Mouse (Mus musculus): ENCODE data around the gene Tmem141.

The Tmem141 gene

DNA sequence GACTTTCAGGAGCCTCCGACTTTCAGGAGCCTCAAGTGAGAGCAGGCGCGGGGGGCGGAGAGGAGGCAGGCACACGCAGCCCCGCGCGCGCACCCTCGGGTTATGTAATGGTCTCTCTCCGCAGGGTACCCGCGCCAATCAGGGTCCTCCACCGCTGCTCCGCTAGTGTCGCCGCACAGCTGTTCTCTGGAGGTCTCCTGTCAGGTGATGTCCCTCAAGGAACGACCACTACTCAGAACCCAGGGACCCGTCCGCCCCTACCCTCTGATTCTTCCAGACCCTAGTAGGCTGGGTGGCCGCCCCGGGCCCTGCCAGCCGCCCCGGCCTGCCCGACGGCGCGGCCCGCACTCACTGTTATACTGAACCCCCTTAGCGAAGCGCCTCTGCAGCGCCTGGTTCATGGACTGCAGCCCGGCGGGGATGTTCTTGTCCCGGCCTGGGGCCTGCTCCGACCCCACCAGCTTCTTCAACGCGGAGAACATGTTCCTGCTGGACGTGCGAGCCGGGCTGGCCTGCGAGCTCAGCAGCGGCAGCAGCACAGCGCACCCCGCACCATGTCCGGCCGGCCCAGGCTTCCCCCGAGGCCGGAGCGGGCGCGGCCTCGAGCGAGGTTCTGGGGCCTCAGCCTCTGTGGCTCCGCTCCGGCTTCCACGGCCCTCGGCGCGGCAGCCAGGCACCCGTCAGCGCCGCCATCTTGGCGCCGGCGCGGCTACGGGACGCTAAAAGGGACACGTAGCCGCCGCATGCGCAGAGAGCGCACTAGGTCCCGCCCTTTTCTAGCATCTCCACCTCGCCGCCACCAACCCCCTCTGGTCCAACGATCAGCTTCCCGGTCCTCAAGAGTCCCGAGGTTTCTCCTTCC, 13.8 kb downstream of the Tmem141 start, which contains the start of gene Rabl6:
TSS of gene Rabl6 (minus strand) at position 761 of the 862 bp plus-strand sequence.
- DNase-seq (ENCODE audit: low spot score in 2 of 2), result peak; percentile 80 to 84

GRCm38 (mm10) chr2:25602526-25602925, 19.3 kb downstream of the Tmem141 start:
- no peak for DNase-seq (ENCODE audit: low spot score in 2 of 2)

DNA sequence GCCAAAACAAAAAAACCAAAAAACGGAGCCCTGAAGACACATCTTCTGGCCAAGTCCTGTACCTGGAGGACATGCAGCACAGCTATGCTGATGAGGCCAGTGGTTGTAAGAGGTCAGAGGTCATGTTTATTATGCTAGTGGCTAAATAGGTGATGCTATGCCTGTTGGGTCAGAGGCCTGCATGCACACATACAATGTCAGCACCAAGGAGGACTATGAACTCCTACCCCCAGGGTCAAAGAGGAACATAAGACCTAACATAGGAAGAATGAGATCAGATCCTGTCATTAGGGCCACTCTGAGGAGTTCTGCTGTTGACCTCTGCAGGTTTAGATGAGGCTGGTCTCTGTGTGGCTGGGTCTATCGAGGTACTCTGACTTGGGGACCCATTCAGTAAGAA, 21.8 kb downstream of the Tmem141 start:
- no peak for DNase-seq (ENCODE audit: low spot score in 2 of 2)

DNA sequence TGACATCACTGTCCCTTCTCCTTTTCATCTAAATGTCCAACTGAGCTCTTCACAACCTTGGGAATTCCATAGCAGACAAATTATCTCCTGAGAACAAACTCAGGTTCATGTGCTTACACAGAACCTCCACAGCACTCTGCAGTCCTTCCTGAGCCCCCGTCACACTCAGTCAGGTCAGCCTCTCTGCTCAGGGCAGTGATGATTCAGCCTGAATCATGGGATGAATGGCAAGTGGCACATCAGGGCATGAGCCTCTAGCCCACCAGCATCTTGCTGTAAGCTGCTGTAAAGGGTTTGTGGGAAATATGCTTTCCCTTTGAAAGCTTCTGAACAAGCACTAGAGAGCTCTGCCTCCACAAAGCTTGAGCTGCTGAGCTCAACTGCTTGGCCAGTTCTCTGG, 23.1 kb downstream of the Tmem141 start:
- no peak for DNase-seq (ENCODE audit: low spot score in 2 of 2)

- DNase-seq (ENCODE audit: low spot score in 2 of 2), result no peak
Measured at GRCm38 (mm10) chr2:25596765-25597510, 24.9 kb downstream of the Tmem141 start.

DNA sequence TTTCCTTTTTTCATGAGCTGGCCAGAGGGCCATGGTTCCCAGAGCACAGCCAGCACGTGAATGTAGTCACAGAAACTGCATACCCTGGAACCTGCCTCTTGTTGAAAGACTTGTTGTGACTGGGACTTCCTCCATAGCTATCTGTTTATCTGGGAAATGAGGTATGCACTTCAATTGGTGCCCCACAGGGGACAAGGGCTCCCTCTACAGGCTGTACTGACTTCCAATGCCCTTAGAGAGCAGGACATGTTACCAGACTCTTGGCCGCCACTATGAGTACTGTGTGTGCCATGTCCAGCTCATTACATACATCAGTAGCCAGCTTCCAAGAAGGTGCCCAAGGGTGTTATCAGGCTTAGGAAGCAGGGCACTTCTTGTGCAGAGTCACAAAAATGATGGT, 29.9 kb downstream of the Tmem141 start:
- peak in 1 of 2 experiments; percentile 15 for DNase-seq (ENCODE audit: low spot score in 2 of 2)

DNA sequence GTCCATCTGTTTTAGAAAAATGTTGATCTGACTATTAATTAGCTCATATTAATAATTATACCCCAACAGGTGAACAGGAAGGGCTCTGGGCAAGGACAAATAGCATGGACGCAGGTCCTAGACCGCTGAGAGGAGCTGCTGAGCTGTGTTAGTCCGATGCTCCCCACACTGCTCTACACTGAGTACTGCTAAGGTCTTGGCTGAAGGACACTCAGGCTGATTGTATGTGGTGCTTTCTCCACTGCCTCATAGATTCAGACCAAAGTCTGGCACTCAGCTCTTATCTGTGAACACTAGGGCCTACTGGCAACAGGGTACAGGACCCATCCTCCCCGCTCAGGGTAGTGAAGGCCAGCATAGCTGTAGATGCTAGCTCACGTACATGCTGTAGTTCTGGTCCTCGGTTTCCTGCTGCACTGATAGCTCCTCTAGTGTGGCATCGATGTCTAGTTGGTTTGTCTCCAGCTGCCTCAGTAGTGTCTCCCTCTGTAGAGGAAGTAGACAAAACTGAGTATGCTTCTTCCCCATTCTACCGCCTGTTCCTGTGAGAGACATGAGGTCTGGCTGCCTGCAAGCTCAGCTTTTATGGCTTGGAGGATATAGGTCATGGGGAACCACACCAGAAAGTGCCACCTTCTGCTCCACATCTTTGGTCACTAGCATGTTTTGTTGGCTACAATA, 33.4 kb downstream of the Tmem141 start:
- DNase-seq (ENCODE audit: low spot score in 2 of 2), result peak in 1 of 2 experiments; percentile 10

DNA sequence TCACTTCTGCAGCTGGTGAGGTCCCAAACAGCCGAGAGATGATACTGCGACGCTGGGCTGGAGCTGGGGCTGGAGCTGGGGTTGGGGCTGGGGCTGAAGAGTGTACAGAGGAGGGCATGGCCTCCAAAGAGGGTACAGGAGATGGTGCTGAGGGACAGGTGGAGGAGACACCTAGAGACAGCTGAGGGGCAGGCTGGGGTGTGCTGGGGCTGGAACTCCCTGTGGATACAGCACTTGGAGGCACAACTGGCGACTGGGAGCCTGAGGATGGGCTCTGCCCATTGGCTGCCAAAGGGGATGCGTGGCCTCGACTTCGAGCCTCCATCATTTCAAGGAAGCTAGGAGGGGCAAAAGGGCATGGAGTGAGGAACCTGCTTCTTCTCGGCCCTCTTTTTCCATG, 34.5 kb downstream of the Tmem141 start:
- no peak for DNase-seq (ENCODE audit: low spot score in 2 of 2)

DNA sequence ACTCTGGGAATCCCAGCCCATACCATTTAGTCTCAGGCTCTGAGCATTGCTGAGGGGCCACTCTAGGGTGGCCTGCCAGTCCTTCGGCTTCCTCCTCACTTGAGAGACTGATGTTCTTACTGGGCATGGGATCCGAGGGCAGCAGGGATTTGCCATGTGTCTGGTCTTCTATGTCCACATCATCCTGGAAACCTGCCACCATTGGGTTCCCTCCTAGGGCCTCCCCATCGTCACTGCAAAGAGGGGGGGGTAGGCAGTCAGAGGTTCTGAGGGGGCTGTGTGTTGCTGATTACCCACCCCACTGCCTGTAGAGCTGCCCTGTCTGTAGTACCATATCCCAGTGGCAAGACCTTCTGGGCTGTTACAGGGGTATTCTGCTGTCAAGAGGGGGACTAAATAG, 36.2 kb downstream of the Tmem141 start:
- no peak for DNase-seq (ENCODE audit: low spot score in 2 of 2)

DNA sequence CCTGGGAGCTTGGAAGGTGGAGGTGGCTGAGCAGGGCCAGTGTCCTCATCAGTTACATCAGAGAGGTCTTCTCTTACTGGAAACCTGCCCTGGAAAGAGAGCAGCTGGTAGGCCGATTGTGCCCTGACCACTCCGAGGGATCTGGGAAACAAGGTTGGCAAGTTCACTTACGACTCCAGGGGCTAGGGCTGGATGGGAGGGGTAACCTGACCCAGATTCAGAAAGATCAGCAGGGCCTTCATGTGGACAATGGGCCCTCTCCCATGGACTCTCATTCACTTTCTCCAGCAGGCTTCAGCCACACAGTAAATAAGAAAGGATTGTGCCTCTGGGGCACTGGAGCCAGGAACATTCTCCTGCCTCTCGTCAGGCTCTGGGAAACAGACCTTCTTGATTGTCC, 36.9 kb downstream of the Tmem141 start:
- DNase-seq (ENCODE audit: low spot score in 2 of 2), result no peak

- no peak for DNase-seq (ENCODE audit: low spot score in 2 of 2)
Measured at GRCm38 (mm10) chr2:25584152-25584551, 37.7 kb downstream of the Tmem141 start.

DNA sequence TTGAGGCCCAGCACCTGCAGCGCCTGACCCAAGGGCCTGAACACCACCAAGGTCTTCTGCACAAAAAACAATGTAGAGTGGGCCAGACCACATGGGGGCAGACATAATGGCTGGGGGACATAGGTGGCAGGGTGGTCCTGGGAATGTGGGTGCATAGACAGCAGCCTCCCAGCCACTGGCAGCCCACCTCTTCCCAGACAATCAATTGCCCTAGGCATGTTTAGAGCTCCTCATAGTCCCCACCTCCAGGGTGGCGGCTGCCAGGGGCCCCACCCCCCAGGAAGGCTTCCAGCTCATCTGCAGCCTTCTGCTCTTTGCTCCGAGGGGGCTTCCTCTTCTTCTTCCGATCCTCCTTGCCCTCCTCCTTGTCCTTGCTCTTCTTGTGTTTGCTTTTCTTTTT, 38.2 kb downstream of the Tmem141 start:
- DNase-seq (ENCODE audit: low spot score in 2 of 2), result no peak

GRCm38 (mm10) chr2:25583120-25583481, 38.7 kb downstream of the Tmem141 start:
- peak in 1 of 2 experiments; percentile 52 for DNase-seq (ENCODE audit: low spot score in 2 of 2)

GRCm38 (mm10) chr2:25582466-25583119, 39.2 kb downstream of the Tmem141 start:
- DNase-seq (ENCODE audit: low spot score in 2 of 2), result peak; percentile 84 to 88

DNA sequence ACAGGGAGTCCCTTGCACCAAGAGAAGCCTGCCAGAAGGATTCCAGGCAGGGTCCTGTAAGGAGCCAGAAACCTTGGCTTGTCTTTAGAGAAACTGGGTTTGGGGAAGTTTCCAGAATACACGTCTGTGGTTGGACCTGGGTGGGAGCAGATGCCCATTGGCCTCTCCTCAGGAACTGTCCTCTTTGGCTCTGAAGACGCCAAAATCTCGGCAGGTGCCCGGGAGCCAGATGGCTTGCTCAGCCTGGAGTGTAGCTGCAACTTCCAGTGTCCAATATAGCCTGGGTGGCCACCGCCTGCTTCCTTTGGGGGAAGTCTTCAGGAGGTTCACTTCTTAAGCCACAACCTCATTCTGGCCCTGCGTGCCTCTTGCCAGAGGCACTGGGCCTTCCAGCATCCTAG, 39.9 kb downstream of the Tmem141 start:
- peak in 1 of 2 experiments; percentile 47 for DNase-seq (ENCODE audit: low spot score in 2 of 2)

DNA sequence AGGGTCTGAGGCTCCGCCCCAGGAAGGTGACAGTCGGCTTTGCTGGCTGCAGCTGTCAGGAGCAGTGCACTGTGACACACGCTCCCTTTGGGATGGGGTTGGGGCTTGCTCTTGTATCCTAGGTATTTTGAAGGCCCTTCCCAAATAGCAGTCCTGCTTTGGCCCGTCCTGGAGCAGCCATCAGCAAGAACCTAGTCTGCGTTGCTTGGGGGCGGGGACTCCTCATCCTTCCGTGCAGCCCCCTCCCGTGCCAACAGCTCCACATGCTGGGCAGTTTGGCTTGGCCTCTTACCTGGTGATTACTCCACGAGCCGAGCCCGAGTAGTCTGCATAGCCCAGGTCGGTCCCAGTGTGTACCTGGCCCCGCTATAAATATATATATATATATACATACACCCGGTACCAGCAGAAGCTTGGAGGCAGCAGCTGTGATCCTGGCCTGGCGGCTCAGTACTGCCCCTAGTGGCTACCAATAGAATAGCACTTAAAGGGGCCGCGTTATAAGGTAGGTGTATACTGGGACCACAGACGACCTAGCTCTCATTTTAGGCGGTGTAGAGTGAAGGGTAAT, 40.4 kb downstream of the Tmem141 start, which contains the start of gene Ajm1:
TSS of gene Ajm1 (minus strand) at position 464 of the 571 bp plus-strand sequence.
- DNase-seq (ENCODE audit: low spot score in 2 of 2), result peak; percentile 70 to 77

DNA sequence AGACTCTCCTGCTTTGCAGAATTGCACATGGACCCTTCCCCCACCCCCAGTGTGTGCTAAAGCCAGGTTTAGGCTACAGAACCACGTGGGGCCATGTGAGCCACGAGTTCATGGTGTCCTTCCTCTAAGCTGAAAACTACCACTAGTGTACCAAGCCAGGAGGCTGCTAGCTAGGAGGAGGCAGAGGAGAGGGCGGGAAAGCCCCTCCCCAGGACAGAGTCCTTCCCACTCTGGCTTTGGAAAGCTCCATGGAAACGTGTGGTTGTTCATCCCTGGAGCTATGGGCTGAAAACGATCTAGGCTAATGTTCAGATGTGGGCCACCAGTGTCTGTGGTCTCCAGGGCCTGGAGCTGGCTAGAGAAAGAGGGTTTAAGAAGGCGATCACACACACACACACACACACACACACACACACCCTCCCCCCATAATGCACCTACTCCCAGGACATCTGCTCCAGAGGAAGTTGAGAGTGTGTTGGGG, 41.1 kb downstream of the Tmem141 start:
- DNase-seq (ENCODE audit: low spot score in 2 of 2), result peak in 1 of 2 experiments; percentile 36

DNA sequence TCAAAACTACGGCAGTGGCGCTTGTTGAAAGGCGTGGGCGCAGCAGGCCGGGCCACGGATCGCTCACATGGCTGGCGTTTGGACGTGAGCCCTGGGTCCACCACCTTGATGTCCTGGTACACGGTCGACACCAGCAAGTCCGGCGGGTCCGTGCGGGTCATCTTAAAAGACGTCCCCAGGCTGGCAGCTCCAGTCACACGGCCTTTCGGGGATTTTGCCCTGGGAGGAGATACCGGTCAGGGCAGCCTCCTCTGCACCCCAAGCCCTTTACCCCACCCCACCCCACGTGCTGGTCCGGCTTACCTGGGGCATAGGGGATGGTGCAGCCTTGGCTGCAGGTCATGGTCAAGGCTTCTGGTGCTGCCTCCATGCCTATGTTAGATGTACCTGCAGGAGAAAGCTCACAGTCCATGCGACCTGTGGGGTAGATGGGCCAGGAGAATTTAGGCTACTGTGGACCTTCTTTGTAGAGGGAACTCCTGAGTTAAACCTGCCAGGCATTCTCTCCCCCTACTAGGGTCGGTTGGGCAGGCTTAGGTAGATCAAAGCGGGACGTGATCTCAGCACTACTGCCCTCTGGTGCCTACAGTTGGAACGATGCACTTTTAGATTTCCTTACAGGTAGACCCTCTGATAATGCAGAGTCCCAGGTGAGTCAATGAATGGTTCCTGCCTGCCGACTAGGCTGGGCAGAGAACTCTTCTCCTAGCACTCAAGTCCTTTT, 41.9 kb downstream of the Tmem141 start:
- peak in 1 of 2 experiments; percentile 48 for DNase-seq (ENCODE audit: low spot score in 2 of 2)

DNA sequence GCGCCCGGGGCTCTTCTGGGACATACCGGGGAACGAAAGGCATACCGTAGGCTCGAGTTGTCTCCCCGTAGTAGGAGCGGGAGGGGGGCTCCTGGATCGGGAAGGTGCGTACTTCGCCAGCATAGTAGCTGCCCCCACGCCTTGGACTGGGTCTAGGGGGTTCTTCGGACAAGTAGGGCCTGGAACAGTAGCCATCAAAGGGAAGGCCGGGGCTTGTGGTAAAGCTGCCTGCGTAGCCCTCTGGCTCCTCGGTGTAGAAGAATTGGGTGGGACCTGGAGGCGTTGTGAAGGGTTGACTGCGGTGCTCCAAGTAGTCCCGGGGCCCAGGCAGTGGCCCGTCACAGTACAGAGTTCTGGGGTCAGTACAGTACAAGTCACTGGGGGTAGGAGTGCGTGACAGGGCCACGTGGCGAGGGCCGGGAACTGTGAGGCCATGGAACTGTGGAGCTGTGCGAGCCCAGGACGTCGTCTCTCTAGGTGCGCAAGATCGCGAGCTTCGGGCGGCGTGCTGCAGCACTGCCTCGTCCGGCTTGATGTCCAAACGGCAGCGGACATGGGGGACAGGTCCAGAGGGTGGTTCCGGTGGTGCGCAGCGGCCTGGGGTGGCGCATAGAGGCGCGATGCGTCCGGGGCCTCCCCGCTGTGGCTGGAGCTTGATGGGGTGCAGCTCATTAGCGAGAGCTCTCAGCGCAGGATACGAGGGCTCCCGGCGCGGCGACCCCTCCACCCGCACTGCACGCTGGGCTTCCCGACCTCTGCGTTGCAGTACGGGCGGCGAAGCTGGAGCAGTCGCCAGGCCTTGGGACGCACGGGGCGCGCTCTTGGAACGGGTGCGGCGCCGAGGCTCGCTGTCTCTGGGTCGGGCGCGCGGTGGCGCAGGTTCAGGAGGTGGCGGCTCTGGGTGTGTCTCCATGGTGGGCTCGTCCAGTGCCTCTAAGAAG, 42.7 kb downstream of the Tmem141 start:
- no peak for DNase-seq (ENCODE audit: low spot score in 2 of 2)
